Mouse (Mus musculus): ENCODE data around the gene Pah.

Pah gene

DNA sequence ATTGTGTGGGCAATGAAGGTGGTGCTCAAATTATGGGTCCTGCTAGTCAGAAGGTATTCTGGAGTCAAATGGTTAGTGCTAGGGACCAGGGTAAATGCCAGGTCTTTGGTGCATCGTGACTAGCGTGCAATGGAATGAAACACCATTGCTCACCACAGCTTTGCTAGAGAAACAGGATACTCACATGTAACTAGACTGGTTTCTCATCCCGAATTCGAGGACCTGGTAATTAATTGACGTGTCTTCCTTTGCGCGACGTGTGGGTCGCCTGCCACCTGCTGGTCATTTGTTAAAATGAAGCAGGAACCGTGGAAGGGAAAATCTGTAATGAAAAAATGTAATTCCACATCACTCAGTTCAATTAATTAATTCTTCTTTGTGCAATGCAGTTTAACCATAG, 17.6 kb upstream of the Pah start:
- in situ Hi-C loops (cut with MboI, MseI) = no loop called here

DNA sequence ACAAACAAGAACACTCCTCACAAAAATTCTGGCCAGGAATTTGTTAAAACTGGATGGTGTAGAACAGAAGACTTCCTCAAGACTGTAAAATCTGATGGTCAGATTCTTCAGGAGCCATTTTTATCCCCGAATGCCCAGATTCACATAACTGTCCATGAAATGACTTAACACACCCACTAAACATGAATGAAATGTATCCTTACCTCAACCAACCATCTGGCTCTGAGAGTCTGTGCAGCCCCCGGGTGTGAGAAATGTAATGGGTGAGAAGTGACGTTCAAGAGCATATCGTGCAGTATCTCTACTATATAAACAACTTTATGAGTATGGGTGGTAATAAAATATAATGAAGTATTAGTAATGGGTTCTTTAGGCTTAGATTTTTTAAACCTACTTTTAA, 13.0 kb upstream of the Pah start:
- in situ Hi-C loops (cut with MboI, MseI) = loop anchor here (5.0 kb wide), 1 partner anchor 481 kb away; no protein-coding TSS in a partner anchor

DNA sequence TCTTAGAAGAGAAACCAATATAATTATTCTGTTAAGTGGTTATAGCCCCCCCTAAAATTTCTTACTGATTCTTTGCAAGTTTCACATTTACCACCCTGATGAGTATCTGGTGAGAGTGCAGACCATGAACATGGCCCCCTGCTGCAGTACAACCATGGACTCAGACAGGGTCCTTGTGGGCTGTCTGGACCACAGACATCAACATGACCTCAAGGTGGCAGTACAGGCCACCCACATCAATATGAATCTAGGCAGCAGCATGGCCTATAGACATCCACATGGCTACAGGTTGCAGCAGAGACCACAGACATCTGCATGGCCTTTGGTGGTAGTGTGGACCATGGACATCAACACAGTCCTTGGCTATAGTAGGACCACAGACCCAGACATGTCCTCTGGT, 8.5 kb upstream of the Pah start:
- in situ Hi-C loops (cut with MboI, MseI) = no loop called here

- in situ Hi-C loops (cut with MboI, MseI) = no loop called here
Observed at GRCm38 (mm10) chr10:87518585-87518984, 3.0 kb upstream of the Pah start.

- in situ Hi-C loops (cut with MboI, MseI) = no loop called here
Observed at GRCm38 (mm10) chr10:87520401-87521116, 1.0 kb upstream of the Pah start.

- in situ Hi-C loops (cut with MboI, MseI) = no loop called here
Observed at GRCm38 (mm10) chr10:87534172-87534571, 12.6 kb downstream of the Pah start.

DNA sequence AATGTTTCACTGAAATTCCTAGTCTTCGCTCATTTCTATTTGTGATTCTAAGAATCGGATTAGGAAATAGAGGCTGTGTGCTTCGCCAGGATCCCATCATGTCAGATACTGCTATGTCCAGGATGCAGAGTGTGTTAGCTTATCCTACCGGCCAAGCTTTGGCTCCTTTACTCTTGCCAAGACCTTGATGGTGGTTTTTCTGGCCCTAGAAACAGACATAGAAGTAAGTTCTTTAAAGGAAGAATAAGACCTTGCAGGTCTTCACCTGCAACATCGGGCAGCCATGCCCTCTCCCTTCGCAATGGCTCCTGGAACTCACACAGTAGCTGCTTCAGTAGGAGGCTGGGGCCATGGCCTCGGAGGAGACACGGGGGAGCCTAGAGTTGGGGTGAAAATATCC, 24.2 kb downstream of the Pah start:
- in situ Hi-C loops (cut with MboI, MseI) = no loop called here

GRCm38 (mm10) chr10:87546299-87547234, 25.0 kb downstream of the Pah start:
- in situ Hi-C loops (cut with MboI, MseI) = no loop called here

- in situ Hi-C loops (cut with MboI, MseI) = loop anchor here (5.0 kb wide), 1 partner anchor 755 kb away; no protein-coding TSS in a partner anchor
Observed at GRCm38 (mm10) chr10:87552726-87553125, 31.1 kb downstream of the Pah start.

DNA sequence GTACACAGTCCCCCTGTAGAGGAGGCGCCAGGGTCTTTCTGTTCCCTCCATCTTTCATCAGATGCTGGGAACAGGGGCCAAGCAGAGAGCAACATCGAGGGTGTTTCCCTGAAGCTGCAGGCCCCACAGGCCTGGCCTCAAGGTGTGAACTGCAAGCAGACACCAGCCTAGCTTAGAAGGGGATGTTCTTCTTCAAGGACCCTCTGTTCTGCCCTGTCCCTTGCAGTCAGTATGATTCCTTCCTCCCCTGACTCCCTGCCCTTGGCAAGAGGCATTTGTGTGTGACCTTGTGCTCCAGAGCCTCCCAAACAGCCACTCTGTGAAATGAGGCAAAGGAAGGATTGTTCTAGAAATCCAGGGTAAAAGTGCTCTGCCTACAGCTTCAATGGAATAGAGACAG, 34.8 kb downstream of the Pah start:
- in situ Hi-C loops (cut with MboI, MseI) = no loop called here

DNA sequence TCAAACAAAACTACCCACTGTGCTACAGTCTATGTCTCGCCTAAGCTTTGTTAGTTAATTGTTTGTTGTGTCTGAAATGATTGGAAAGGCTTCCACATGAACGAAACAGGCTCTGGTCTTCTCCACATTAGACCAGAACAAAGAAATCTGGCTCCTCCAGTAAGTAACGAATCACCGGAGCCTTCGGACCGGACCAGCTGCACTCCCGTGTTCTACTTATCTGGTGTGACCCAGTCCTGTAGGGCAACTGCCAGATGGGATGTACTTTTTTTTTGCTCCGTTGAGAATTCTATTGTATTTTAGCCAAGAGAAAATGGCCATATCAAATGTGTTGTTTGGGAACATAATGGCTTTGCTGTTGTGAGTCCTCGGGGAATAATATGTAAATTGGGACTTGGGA, 42.2 kb downstream of the Pah start:
- in situ Hi-C loops (cut with MboI, MseI) = no loop called here

DNA sequence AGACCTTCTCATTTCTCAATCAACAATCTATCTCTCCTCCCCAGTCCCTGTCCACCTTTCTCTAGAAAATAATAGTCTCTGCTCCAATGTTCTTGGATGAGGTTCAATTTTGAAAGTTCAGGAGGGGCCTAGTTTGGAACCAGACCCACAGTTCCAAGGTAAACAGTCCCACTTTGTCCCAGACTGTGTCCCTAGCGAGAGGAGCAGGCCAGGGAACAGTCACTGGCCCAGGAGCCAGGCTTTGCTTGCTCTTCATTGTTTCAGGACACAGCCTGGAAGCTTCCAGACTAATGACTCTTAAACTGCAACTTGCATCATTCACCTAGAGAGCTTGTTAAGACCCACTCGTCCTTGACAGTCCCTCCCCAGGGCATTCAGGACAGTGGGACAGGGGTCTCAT, 44.1 kb downstream of the Pah start:
- in situ Hi-C loops (cut with MboI, MseI) = no loop called here

DNA sequence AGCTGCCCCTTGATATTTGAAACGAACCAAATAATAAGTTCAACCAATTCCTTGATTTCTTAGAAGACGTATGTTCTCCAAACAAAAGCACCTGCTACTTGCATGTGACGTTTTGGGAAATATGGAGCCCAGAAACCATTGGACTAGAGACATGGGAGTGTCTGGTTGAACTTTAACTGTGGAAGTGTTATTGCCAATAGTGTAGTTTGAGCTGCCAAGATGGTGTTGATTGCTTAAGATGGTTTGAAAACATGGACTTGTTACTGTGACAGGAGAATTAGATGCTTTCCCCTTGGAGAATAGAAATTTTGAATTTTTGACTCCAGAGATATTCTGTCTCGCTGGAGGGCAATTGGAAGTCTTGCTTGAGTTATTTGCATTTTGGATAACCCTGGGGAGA, 50.9 kb downstream of the Pah start:
- in situ Hi-C loops (cut with MboI, MseI) = no loop called here

DNA sequence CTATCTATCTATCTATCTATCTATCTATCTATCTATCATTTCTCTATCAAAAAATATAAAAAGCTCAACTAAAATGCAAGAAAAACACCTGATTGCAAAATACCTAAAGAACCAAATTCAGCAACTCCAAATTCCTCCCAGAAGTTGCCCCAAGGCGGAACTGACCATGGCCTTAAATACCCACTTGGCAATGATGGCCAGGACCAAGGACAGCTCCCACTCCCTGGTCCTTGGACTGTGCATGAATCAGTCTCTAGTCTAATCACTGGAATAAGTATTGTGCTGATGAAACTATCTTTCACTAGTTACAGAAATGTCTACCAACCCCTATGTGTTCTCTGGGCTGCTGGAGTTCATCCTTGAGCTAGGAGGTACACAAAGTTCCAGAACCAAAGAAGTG, 65.1 kb downstream of the Pah start:
- in situ Hi-C loops (cut with MboI, MseI) = no loop called here

DNA sequence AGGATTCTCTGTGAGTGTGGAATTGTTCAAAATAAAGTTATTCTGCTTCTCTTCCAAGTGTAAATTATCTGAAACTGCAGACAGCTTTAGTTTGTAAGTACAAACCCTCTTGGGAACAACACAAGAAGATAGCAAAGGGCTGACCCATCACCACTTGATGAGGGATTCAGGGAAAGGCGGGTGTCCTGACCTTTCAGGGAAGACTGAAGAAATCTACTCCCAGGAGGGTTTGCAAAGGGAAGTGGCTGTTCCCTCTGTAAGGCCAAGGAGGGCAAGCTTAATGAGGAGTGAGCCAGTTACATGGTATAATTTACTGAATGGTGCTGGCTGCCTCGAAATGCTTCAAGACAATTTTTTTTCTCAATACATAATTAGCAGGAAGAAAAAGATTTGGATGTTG, 72.3 kb downstream of the Pah start:
- in situ Hi-C loops (cut with MboI, MseI) = no loop called here

- in situ Hi-C loops (cut with MboI, MseI) = no loop called here
Observed at GRCm38 (mm10) chr10:87596361-87597074, 74.9 kb downstream of the Pah start.

- in situ Hi-C loops (cut with MboI, MseI) = no loop called here
Observed at GRCm38 (mm10) chr10:87597075-87597677, 75.6 kb downstream of the Pah start.

- in situ Hi-C loops (cut with MboI, MseI) = no loop called here
Observed at GRCm38 (mm10) chr10:87602151-87602550, 80.6 kb downstream of the Pah start.

GRCm38 (mm10) chr10:87625196-87625595, 103.6 kb downstream of the Pah start:
- in situ Hi-C loops (cut with MboI, MseI) = no loop called here
